Mouse (Mus musculus): Measurements from ENCODE around the gene Tas2r120. TPM values are rescaled to one million over a fixed set of nuclear protein-coding genes. Genes with fewer than 3 reads are reported as not detected.
"Not testable (repeated sequence)": the region's sequence is repeated elsewhere in the genome, so short reads cannot be mapped to it uniquely, and the experiment has no call there.

The Tas2r120 gene
- polyA plus RNA-seq (2015; fragmentation: Nextera tagmentation; extraction: Ambion mirVana): not detected in 2 replicates

- Histone ChIP-seq H3K4me1 (no peaks in the 10 kb centered on the region), H3K4me2 (no peak within 1 kb of the TSS), H3K27me3 (no peaks in the 10 kb centered on the region), H3K27ac (no peak within 1 kb of the TSS), H3K4me3 (no peak within 1 kb of the TSS), H3K36me3 (no peaks in the 10 kb centered on the region), H3K9ac (no peak within 1 kb of the TSS), H3K9me3 (no peaks in the 10 kb centered on the region)
- ATAC-seq (ENCODE audit: insufficient number of reproducible peaks, insufficient read depth, low FRiP score, low TSS enrichment, low read depth): no peak
These were observed at the start of gene Tas2r120 for GRCm38 (mm10) chr6:132656653-132657052. Gene Tas2r120 (plus strand): TSS chr6:132656953.

GRCm38 (mm10) chr6:132649399-132649798 lies 7.4 kb upstream of the Tas2r120 start:
- Histone ChIP-seq H3K27ac (no peak overlapping the region), H3K36me3 (no peaks in the 10 kb centered on the region), H3K9me3 (0 out of 2 replicates have a peak, but pooled peaks cover 3% of the 10 kb centered on the region), H3K4me3 (no peak overlapping the region), H3K4me1 (no peaks in the 10 kb centered on the region), H3K27me3 (no peaks in the 10 kb centered on the region), H3K9ac (no peak overlapping the region), H3K4me2 (no peak overlapping the region)
- no peak for ATAC-seq (ENCODE audit: insufficient number of reproducible peaks, insufficient read depth, low FRiP score, low TSS enrichment, low read depth)

GRCm38 (mm10) chr6:132651426-132651825 lies 5.3 kb upstream of the Tas2r120 start, which contains the start of gene A630073D07Rik:
Gene A630073D07Rik (minus strand): TSS chr6:132651526.
- no peaks in the 10 kb centered on the region for H3K36me3 ChIP-seq
- H3K27me3 ChIP-seq: no peaks in the 10 kb centered on the region
- no peak within 1 kb of the TSS for H3K4me3 ChIP-seq
- H3K9me3 ChIP-seq: no peaks in the 10 kb centered on the region
- no peaks in the 10 kb centered on the region for H3K4me1 ChIP-seq
- no peak within 1 kb of the TSS for H3K4me2 ChIP-seq
- no peak within 1 kb of the TSS for H3K27ac ChIP-seq
- 82% methylated on average over 1 of the region's 1 CpGs for WGBS
- no peak for ATAC-seq (ENCODE audit: insufficient number of reproducible peaks, insufficient read depth, low FRiP score, low TSS enrichment, low read depth)
- H3K9ac ChIP-seq: no peak within 1 kb of the TSS

- not testable (repeated sequence) for H3K9me3 ChIP-seq; H3K4me1 ChIP-seq; H3K9ac ChIP-seq; H3K4me3 ChIP-seq; H3K4me2 ChIP-seq; H3K36me3 ChIP-seq; H3K27me3 ChIP-seq; ATAC-seq (ENCODE audit: insufficient number of reproducible peaks, insufficient read depth, low FRiP score, low TSS enrichment, low read depth); H3K27ac ChIP-seq
- WGBS: 80% methylated on average over 7 of the region's 7 CpGs
These were observed 34.8 kb downstream of the Tas2r120 start for GRCm38 (mm10) chr6:132691596-132691995.

- 73% methylated on average over 1 of the region's 1 CpGs for WGBS
- H3K4me1 ChIP-seq: no peaks in the 10 kb centered on the region
- H3K27me3 ChIP-seq: no peaks in the 10 kb centered on the region
- no peaks in the 10 kb centered on the region for H3K9me3 ChIP-seq
- H3K9ac ChIP-seq: no peak within 1 kb of the TSS
- no peak within 1 kb of the TSS for H3K4me2 ChIP-seq
- no peaks in the 10 kb centered on the region for H3K36me3 ChIP-seq
- no peak for ATAC-seq (ENCODE audit: insufficient number of reproducible peaks, insufficient read depth, low FRiP score, low TSS enrichment, low read depth)
- no peak within 1 kb of the TSS for H3K4me3 ChIP-seq
- no peak within 1 kb of the TSS for H3K27ac ChIP-seq
These were observed 44.2 kb downstream of the Tas2r120 start, which contains the start of gene Tas2r121 for GRCm38 (mm10) chr6:132700907-132701306. Gene Tas2r121 (minus strand): TSS chr6:132701007.

Other genes starting within 250 kb of the Tas2r120 start
- not detected in 2 replicates for gene Prh1, start 87.1 kb upstream of the Tas2r120 start, polyA plus RNA-seq (2015; fragmentation: Nextera tagmentation; extraction: Ambion mirVana)
- gene Prp2, start 61.0 kb upstream of the Tas2r120 start, polyA plus RNA-seq (2015; fragmentation: Nextera tagmentation; extraction: Ambion mirVana): not detected in 2 replicates
- gene A630073D07Rik, start 5.4 kb upstream of the Tas2r120 start, polyA plus RNA-seq (2015; fragmentation: Nextera tagmentation; extraction: Ambion mirVana): not detected in 2 replicates
- not detected in 2 replicates for gene Tas2r121, start 44.1 kb downstream of the Tas2r120 start, polyA plus RNA-seq (2015; fragmentation: Nextera tagmentation; extraction: Ambion mirVana)
- gene Tas2r122, start 55.0 kb downstream of the Tas2r120 start, polyA plus RNA-seq (2015; fragmentation: Nextera tagmentation; extraction: Ambion mirVana): not detected in 2 replicates
- not detected in 2 replicates for gene Tas2r115, start 81.1 kb downstream of the Tas2r120 start, polyA plus RNA-seq (2015; fragmentation: Nextera tagmentation; extraction: Ambion mirVana)
- gene Tas2r124, start 97.8 kb downstream of the Tas2r120 start, polyA plus RNA-seq (2015; fragmentation: Nextera tagmentation; extraction: Ambion mirVana): not detected in 2 replicates
- not detected in 2 replicates for gene Tas2r102, start 105.2 kb downstream of the Tas2r120 start, polyA plus RNA-seq (2015; fragmentation: Nextera tagmentation; extraction: Ambion mirVana)
- not detected in 2 replicates for gene Tas2r136, start 121.2 kb downstream of the Tas2r120 start, polyA plus RNA-seq (2015; fragmentation: Nextera tagmentation; extraction: Ambion mirVana)
- not detected in 2 replicates for gene Tas2r117, start 145.9 kb downstream of the Tas2r120 start, polyA plus RNA-seq (2015; fragmentation: Nextera tagmentation; extraction: Ambion mirVana)
- gene Tas2r123, start 190.2 kb downstream of the Tas2r120 start, polyA plus RNA-seq (2015; fragmentation: Nextera tagmentation; extraction: Ambion mirVana): not detected in 2 replicates
- not detected in 2 replicates for gene Tas2r116, start 198.5 kb downstream of the Tas2r120 start, polyA plus RNA-seq (2015; fragmentation: Nextera tagmentation; extraction: Ambion mirVana)
- not detected in 2 replicates for gene Tas2r110, start 211.1 kb downstream of the Tas2r120 start, polyA plus RNA-seq (2015; fragmentation: Nextera tagmentation; extraction: Ambion mirVana)
- not detected in 2 replicates for gene Tas2r113, start 236.1 kb downstream of the Tas2r120 start, polyA plus RNA-seq (2015; fragmentation: Nextera tagmentation; extraction: Ambion mirVana)